Mouse (Mus musculus) adrenal gland, postnatal 10 days (tissue): ENCODE data around the gene Nav2. TPM values are rescaled to one million over a fixed set of nuclear protein-coding genes. Genes with fewer than 3 reads are reported as not detected.

Source experiments
- DNase-seq: peaks from one replicate; pipeline ENCODE4 v3.0.0; 2021; ENCODE audit warnings: mixed read lengths
- total RNA-seq, 2 experiments: library from RNA; stranded (reverse); gene quantifications; 2 replicates each; pipeline ENCODE4 v1.2.3; 2021

The Nav2 gene
- total RNA-seq, 2 experiments from 2014 or later: 12.2 to 25.6 TPM

DNA sequence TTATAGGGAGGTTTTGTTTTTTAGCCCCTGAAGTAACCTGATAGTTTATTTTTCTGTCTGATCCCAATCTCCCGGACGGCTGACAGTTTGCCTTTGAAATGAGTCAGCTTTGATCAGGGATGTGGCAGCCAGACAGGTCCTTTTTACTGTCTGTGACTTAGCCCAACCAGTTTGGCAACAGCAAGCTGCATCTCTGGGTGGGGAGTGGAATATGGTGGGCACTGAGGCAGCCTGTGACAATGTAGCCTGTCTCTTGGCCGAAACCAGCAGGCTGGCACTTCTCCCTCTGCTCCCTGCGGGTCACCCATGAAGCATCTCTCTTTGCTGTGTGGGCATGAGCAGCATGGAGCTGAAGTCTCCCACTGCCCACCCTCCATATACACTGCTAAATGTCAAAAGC is 421.7 kb downstream of the Nav2 start:
- DNase-seq: no peak

DNA sequence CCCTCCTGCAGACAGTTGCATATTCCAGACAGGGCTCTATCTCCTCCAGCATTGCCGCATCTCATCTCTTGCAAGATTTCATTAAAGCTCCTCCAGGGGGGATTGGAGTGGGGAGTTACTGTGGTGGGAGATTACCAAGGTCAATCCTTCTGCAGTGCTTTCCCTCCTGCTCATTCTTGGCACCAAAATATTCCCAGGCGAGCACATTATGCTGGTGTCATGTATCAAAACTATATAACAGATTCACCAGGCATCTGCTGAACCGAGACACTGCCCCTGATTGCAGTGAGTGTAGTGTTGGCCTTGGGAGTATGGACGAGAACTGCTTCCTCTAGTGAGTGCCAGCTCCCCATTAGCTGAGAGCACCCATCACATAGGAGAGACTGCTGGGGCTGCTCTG is 423.4 kb downstream of the Nav2 start:
- no peak for DNase-seq

DNA sequence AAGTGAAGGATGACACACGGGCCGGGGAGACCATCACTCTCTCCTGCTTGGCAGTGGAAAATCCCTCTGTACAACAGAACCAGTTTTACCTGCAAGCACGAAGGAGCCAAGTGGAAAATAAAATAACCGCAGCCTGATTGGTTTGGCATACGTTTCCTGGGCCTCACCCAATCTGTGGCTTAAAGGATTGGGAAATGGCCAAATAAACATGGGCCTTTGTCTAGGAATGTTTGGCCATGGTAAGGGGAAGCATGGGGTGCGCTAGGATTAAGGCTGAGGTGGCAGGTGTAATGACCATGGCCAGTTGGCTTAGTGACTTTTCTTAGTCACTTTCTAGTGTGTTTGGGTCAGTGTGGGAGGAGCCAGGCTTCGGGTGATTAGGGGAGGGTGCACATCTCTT is 424.1 kb downstream of the Nav2 start:
- no peak for DNase-seq

DNA sequence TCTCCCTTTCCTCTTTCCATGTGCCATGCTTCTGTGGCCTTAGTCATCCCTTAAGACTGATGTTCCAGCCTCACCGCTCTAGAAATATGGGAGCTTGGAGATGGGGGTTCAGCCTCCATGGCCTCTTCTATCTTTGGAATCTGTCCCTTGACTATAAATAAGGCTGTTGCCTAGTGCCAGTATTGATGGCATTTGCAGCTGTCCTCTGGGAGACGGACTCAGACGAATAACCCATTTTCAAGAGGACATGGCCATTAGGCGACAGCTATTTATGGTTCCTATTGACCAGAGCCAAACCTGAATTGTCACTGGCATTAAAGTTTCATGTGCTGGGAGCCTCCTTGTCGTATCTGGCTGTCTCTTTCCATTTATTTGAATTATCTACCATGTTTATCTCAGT is 425.6 kb downstream of the Nav2 start:
- DNase-seq: no peak

DNA sequence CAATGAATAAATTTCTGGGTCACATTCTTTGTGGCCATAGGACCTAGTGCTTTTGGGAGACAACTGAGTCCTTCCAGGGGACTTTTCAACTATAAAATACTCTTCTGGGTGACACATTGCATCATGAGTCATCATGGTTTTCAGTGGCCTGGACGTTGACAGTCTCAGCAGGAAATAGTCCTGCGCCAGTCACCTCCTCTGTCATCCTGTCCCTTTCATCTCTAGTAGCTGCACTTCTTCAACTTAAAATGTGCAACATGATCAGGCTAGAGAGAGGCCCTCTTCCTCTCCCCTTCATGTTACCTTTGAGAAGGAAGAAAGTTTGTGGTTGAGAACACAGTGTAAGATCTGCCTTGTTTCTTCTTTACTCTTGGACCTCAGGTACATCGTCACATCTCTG is 426.5 kb downstream of the Nav2 start:
- DNase-seq: no peak

DNA sequence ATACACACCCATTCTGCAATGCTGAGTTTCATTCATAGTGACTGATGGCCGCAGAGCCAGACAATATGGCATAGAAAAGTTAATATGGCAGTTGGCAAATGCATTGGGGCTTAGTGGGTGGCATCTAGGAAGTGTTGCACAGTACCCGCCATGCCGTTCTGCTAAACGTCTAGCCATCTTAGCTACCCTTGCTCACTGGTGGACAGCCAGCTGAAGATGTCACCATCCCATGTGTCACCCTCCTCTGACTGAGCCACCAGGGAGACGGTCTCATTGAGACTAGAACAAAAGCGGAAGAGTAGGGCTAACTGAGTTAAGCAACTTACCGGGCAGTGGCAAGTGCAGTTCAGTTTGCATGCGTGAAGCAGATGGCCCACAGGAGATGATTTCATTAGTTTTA is 428.2 kb downstream of the Nav2 start:
- no peak for DNase-seq

DNA sequence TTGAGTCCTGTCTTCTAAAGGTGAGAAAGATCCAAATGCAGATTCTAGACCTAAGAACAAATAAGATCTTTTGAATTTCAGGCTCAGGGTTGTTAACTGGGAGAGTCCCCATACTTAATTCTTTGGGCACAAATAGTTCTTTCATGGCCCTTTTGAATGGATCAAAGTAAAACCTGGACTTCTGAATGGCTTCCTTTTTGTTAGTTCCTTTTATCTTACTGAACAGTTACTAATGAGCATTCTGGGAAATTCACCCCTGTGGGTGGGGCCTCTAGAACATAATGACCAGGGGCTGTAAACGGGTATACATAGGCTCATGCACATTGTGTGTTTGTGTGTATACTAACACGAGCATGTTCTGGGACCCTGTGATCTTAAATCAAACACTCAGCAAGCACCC is 429.2 kb downstream of the Nav2 start:
- DNase-seq: no peak

DNA sequence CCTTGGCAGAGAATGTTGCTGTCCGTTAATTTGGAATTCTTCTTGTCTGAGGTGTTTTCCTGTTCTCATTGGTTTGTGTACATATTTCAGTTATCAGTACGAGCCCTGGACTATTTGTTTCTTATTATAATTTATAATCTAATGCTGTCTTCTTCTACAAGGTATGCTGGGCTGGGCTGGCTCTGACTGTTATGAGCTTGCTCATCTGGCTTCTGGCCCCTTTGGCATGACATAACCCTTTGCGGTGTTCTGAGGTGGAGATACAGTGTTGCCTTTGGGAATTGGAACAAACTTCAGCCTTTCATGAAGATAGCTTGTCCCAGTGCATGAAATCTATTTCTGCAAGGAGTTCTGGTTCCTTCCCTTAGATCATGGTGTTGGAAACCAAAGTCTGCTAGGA is 431.4 kb downstream of the Nav2 start:
- no peak for DNase-seq

DNA sequence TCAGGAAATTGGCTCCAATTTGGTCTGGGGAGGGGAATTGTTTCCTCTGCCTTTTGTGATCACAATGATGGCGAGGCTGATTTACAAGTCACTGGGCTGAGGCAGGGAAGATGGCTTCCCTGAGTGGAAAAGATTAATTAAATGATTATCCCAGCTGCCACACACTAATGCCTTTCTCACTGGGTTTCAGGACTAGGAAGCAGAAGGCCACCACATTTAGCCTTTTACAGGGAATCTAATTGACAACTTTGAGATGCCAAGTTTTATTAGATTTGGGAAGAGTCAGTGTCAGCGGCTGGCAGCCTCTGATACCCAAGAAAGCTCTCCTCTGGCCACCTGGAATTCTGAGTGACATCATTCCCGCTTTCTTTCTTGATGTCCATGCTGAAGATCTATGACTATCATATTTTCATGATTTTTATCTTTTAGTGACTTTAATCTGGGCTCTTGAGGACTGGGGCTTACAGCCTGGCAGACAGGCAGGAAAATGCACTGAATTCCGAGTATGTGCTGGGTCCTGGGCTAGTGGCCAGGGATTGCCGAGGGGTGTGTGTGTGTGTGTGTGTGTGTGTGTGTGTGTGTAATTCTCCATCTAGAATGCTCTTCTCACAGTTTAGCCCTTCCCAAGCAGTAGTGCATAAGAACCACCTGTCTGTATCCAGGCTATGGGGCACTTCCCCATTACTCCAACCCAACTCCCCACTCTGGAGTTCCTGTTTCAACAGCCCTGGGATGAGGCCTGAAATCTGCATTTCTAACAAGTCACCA is 432.8 kb downstream of the Nav2 start:
- DNase-seq: no peak

DNA sequence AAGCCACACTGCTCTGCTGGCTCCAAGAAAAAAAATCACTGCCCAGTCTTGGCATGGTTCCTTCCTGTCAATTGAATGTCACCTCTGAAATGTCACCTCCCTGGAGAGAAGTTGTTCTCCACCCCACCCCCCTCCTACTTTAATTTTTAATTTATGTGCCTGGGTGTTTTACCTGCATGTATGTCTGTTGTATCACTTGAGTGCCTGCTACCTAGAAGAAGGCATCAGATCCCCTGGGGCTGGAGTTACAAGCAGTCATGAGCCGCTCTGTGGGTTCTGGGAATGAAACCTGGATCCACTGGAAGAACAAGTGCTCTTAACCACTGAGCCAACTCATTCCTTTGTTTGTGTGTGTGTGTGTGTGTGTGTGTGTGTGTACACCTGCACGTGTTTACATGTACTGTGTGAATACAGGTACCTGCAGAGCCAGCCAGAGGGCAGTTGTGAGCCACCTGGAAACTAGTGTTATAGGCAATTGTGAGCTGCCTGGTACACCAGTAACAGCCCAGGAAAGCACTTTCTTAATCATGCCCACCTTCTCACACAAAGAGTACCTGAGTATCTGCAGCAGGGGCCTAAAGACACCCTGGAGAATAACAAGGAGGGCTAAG is 433.5 kb downstream of the Nav2 start:
- peak; percentile 16 for DNase-seq

DNA sequence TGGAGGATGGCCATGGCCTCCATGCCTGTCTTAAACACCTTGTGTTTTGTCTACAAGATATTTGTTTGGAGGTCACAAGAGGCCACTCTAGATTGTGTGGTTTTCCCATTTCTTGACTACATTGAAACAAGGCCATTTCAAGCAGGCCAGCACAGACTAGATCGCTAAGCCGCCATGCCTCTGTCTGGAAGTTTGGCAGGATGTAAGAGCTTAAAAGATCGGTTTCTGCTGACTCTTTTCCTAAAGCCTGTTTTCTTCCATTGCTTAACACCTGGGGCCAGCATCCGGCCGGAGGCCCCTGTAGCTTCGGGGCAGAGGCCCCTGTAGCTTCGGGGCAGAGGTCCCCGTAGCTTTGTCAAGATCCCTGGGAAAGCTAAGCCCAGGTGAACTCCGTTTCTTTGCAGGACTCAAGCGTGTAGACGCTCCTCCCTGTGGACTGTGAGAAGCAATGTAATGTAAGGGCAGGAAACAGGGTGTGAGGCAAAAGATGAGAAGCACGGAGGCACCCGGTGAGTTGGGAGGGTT is 434.1 kb downstream of the Nav2 start:
- no peak for DNase-seq

DNA sequence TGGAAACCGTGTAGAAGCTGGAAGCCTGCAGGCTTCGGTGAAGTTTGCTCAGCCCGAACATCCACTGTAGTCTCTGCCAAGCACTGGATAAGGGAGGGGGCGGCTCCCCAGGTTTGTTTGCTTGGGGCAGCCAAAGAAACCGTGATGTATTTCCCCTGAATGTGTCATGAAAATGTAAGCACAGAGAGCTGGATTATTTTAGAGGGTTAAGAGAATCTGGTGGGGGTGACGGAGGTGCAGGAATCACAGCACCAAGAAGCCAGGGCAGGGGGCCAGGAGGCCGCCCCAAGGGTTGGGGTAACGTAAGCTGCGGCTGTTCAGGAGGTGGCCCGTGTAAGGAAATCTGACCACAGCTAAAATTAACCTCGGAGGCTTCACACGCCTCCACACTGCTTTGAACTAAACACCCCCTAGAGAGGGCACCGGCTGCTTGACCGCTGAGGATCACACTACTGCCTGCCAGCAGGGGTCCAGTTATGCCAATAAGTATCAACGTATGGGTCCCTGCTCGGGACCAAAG is 434.6 kb downstream of the Nav2 start:
- peak; percentile 27 for DNase-seq

DNA sequence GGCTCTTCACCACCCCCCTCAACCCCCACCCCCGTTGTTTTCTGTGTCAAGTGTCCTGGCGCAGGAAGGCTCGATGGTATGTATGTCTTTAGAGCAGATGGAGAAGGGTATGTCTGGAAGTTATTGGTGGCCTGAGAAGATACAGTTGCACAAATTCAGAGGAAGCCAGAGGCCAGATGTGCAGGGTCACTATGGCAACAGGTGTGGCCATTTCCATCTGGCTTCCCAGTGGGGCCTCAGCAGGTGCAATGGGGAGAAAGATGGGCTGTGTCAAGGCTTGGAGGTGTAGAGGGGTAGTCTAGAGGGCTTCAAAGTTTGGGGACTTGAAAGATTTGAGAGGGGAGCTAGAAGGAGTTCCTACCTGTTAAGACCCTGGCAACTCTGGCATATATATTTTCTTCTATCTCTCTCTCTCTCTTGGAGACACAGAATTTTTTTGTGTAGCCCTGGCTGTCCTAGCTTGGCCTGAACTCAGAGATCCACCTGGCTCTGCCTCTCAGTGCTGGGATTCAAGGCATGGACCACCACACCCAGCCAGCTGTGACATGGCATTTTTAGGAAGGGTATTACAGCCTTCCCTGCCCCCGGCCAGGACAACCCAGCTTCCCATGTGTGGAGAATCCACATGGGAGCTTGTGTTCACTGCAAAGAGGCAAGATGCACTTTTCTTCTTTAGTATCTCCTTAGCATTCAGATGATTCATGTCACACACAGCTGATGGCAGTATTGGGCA is 435.4 kb downstream of the Nav2 start:
- no peak for DNase-seq

DNA sequence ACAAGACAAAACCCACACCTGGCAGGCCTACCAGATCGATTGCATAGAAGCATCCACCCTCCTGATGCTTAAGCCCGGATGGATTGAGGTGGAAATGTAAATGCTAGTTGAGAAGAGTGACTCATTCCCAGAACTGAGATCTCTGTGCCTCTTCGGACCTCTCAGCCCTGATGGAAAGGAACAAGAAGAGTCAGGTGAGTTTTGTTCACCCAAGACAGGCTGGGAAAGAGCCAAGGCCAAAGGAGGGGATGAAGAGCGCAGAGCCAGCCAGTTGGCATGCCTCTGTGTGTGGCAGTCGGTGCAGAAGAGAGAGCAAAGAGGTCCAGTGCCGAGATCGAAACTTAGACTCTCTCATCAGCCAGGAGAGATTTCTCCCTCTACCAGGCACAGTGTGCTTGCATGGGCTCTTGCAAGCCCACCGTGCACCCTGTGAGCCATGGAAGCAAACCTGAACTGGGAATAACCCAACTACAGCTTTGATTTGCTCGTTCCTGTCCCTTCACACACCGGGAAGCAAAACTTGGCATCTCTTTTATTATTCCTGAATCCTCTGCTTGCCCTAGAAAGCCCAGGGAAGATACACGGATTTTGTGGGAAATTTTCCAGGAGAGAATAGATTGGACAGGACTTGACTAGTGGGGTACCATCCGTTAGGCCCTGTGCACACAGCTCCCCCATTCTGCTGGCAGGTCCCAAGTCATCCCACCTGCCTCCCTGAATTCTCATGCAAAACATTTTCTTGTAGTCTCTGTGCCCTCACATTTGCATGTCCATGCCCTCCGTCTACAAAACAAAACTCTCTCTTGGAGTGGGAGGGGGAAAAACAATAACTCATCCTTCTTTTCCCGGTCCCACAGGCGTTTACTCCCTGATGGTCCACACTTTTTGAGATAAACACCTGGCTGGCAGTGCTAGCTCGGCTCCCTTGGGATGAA is 439.1 kb downstream of the Nav2 start:
- no peak for DNase-seq

DNA sequence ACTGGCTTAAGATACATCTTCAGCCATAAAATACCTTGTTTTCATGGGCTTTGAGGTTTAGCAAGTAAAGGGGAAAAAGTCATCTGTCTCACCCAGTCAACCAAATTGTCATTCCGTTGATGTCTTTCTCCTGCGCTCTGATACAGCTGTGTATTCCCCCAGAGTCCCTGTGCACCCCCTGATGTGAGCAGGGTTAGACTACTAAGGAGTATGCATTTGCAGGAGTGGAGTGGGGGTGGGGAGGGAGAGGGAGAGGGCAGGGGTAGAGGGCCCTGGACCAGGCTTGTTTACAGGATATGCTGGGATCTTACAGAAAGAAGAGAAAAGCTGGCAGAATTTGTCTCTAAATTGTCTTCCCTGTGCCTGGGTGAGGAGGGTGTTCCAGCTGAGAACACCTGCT is 440.1 kb downstream of the Nav2 start:
- no peak for DNase-seq

DNA sequence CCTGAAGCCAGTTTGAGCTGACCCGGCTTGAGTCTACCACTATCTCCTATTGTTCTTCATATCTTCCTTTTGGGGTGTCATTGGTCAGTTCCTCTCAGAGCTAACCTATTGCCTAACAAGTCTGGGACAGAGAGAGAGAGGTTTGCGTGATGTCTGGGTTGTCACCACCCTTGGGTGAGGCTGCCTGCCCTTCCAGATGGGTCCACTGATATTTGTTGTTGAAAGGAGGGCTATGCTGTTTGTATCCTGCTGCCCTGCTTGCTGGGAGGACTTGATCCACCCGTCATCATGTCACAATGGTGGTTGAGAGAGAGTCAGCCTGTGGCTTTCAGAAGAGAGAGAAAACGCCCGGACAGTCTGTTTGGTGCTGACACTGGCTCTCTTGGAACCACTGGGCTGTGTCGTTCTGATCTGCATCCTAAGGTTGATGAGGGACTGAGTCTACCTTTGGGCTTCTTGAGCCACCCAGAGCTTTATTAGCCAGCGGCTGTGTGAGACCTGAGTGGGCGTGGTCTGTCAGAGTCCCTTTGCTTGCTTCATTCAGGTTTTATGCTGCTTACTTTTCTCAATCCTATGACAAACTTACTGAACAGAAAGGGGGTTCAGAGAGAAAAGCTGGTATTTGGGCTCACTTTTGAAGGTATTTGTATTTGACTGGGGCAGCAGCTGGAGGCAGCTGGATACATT is 441.9 kb downstream of the Nav2 start:
- no peak for DNase-seq

DNA sequence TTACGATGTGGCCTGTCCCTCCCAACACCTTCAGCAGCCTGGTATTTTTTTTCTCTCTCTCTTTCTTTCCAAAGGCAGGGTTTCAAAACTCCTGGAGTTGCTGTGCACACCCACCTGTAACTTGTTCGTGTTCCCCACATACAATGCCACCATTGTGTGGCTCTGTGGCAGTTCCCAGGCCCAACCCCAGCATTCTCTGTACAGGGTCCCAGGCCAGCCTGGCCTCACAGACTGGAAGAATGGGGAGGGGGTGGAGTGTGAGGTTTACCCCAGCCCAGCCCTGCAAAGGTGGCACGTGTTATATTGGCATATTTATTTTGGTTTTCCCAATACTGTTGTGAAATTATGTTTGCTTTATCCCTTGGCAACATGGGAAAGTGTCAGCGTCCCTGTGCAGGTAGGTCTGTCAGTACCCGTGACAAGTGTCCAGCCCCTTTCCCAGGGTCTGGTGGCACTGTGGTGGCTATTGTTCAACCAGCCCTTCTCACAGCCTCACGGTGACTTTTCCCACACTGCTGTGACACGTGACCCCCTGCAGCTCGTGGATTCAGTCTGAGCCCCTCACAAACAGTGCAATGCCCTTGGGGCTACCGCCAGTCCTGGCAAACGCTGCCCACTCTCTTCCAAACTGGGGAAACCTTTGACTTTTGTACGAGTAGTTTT is 443.2 kb downstream of the Nav2 start:
- DNase-seq: peak; percentile 19

DNA sequence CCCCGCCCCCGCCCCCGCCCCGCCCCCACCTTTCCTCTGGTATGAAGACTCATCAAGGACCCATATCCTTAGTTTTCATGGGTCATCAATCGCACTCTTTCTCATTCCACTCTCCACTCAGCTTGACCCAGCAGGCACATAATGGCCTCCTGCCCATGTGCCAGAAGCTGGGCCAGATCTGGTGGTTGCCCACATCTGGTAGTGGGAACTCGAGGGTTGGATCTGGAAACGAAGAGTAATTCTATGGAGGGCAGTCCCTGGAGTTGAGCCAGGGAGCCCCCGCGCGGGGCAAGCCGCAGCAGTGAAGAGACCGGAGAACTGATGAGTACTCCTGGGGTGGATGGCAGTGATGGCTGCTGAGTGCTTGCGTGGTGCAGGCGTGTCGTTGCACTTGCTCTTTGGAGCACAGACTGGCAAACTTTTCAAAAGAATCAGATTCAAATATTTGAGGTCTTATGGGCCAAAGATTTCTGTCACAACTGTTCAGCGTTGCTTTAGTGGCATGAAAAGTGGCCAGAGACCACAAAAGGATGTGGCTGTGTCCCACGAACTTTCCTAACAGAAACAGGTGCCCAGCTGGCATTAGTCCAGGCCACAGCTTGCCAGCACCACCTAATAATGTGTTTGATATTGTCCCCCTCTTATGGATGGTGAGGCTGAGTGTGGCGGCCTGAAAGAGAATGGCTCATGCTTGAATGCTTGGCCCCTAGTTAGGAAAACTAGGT is 449.1 kb downstream of the Nav2 start:
- no peak for DNase-seq

DNA sequence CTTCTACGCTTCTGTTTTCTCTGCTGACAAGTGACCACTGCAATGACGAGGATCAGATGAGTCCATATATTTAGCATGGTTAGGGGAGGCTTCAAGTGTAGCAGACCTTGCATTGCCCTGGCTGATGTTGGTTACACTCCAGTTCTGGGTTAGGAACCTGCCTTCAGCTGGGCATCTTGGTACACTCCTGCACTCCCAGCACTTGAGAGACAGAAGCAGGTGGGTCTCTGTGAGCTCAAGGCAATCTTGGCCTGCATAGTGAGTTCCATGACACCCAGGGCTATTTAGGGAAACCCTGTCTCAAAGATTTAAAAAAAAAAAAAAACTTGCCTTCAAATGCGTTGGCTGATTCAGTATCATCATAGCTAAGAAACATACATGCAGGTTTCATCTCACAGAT is 450.6 kb downstream of the Nav2 start:
- no peak for DNase-seq

DNA sequence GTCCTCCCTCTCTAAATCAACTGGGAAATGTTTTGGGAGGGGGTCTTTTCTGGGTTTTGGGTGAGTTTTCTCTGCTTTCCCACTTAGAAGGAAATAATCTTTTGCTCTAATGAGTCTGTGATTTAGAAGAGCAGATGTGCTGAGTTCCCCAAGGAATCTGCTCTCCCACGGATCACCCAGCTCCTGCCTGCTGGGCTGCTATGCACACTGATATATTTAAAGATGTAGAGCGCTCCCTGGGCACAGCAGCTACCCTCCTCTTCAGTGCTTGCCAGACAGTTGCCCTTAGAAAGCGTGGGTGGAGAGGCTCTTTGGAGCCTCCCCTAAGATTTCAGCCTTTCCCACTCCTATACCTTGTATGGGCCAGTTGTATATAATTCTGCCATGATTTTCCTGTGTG is 452.1 kb downstream of the Nav2 start:
- DNase-seq: no peak
